Mouse (Mus musculus) forebrain, embryonic 14.5 days (tissue): Measurements from ENCODE around the gene Kifc1. TPM values are rescaled to one million over a fixed set of nuclear protein-coding genes. Genes with fewer than 3 reads are reported as not detected.
"Not testable (repeated sequence)": the region's sequence is repeated elsewhere in the genome, so short reads cannot be mapped to it uniquely, and the experiment has no call there.

Experiments
- ATAC-seq: fragments of 200-750 bp; cut with Nextera tagmentation; 2 replicates; pipeline ENCODE4 v1.8.0; 2017; ENCODE audit warnings: mild to moderate bottlenecking, moderate library complexity
- DNase-seq: peaks from one replicate; pipeline ENCODE4 v3.0.0-alpha.2; 2015; ENCODE audit warnings: low spot score
- H3K27ac ChIP-seq: fragments of 300-500 bp; sonication (generic); 2 replicates; pipeline ENCODE4 v1.5.1; 2014; ENCODE audit warnings: low read depth, mild to moderate bottlenecking, control low read depth, low read length, moderate library complexity
- H3K27me3 ChIP-seq: fragments of 300-500 bp; sonication (generic); replicated peaks from 2 replicates; pipeline ENCODE4 v1.6.1; 2014; ENCODE audit warnings: low read length, control low read depth, mixed read lengths; ENCODE audit not compliant: control insufficient read depth, insufficient read depth
- H3K36me3 ChIP-seq: fragments of 300-500 bp; sonication (generic); 2 replicates; pipeline ENCODE4 v1.6.1; 2014; ENCODE audit warnings: low read length, control low read depth; ENCODE audit not compliant: control insufficient read depth, insufficient read depth
- H3K4me1 ChIP-seq: fragments of 300-500 bp; sonication (generic); 2 replicates; pipeline ENCODE4 v1.6.1; 2014; ENCODE audit warnings: antibody characterized with exemption, low read length, control low read depth; ENCODE audit not compliant: control insufficient read depth, insufficient read depth
- H3K4me2 ChIP-seq: fragments of 300-500 bp; sonication (generic); 2 replicates; pipeline ENCODE4 v1.6.1; 2014; ENCODE audit warnings: mild to moderate bottlenecking, control low read depth, low read length
- H3K4me3 ChIP-seq: fragments of 300-500 bp; sonication (generic); 2 replicates; pipeline ENCODE4 v1.5.1; 2014; ENCODE audit warnings: low read depth, low read length, control low read depth
- H3K9ac ChIP-seq: fragments of 300-500 bp; sonication (generic); 2 replicates; pipeline ENCODE4 v1.6.1; 2014; ENCODE audit warnings: mild to moderate bottlenecking, low read length, control low read depth, moderate library complexity
- H3K9me3 ChIP-seq: fragments of 300-500 bp; sonication (generic); replicated peaks from 2 replicates; pipeline ENCODE4 v1.6.1; 2016; ENCODE audit warnings: low read length, control low read depth, mixed read lengths; ENCODE audit not compliant: control insufficient read depth
- WGBS: fragments of 180-500 bp; shearing (Covaris S2); extraction: QIAGEN DNeasy Blood & Tissue Kit; methylation state at CpG from one replicate; pipeline ENCODE4 v1.1.7; 2014; 5-methylcytosine and 5-hydroxymethylcytosine counted together
- polyA plus RNA-seq: library from polyadenylated mRNA; unstranded; fragments of >200 nt; fragmentation: Nextera tagmentation; extraction: Ambion mirVana; gene quantifications from 2 replicates; pipeline ENCODE4 v1.2.1, GENCODE M21; 2014

Gene Kifc1
- polyA plus RNA-seq, 1 experiment from 2014 or later = 4.6 TPM

DNA sequence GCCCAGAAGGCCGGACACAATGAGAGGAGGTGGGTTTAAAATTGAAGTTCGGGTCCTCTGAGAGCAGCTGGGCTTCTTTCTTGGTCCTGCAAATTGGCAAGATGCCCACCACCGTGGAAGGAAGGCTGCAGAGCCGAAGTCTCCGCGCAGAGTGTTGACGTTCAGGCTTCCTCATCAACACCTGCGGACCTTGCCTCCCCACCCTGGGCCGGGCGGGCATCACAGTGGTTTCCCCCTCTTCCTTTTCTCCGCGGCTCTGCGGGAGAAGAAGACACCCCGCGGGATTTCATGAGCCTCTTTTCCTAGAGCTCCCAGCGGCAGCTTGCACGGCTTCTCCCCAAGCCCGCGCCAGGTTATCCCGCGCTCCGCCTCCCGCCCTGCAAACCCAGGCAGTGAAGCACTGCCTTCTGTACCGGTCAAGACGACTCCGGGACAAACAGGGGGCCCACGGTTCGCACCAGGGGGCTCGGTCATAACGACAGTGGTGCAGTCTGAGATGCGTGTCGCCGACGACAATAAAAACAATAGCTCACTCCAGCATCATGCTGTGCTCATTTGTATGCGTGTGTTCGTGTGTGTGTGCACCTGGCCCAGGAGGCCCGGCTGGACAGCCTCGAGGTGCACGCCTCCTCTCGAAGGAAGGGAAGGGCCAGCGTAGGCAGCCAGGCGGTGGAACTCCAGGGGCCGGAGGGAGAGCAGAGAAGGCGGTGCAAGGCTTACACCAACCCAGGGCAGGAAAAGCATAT lies 18.0 kb upstream of the Kifc1 start:
- DNase-seq (peak; percentile 66), ATAC-seq (peak; percentile 0; the same call in 1 of the 2 replicates)
- H3K9me3 ChIP-seq = no peaks in the 10 kb centered on the region
- under 1% methylated on average over 44 of the region's 44 CpGs for WGBS
- H3K4me2 ChIP-seq = peak overlapping the region; percentile 93
- H3K36me3 ChIP-seq = peaks cover 24% of the 10 kb centered on the region
- H3K4me1 ChIP-seq = peaks cover 11% of the 10 kb centered on the region
- H3K4me3 ChIP-seq = peak overlapping the region; percentile 94
- peak overlapping the region; percentile 86 for H3K27ac ChIP-seq
- H3K9ac ChIP-seq = peak overlapping the region; percentile 75
- H3K27me3 ChIP-seq = no peaks in the 10 kb centered on the region

DNA sequence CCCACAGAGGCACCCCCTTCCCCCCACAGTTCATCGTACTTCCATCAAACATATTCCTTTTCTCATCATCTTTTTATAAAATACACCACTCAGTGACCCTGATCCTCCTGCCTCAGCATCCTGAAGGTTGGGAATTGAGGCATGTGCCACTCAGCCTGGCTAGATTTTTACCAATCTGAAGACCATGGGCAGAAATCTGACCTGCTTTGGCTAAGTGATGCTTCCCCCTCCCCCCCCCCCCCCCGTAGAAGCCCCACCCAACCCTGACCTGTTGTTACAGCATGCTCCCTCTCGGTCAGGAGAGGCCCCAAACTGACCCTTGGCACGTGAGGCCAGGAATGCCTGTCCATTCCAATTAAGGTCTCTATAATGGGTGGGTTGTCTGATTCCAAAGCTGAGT lies 14.4 kb upstream of the Kifc1 start, which contains the start of gene Platr17:
TSS of gene Platr17 (plus strand) at position 301 of the 400 bp plus-strand sequence.
- not testable (repeated sequence) for H3K9ac ChIP-seq, H3K36me3 ChIP-seq, H3K9me3 ChIP-seq, H3K4me3 ChIP-seq, H3K27me3 ChIP-seq, H3K27ac ChIP-seq, H3K4me2 ChIP-seq, ATAC-seq, DNase-seq, H3K4me1 ChIP-seq
- WGBS = 47% methylated on average over 3 of the region's 4 CpGs

DNA sequence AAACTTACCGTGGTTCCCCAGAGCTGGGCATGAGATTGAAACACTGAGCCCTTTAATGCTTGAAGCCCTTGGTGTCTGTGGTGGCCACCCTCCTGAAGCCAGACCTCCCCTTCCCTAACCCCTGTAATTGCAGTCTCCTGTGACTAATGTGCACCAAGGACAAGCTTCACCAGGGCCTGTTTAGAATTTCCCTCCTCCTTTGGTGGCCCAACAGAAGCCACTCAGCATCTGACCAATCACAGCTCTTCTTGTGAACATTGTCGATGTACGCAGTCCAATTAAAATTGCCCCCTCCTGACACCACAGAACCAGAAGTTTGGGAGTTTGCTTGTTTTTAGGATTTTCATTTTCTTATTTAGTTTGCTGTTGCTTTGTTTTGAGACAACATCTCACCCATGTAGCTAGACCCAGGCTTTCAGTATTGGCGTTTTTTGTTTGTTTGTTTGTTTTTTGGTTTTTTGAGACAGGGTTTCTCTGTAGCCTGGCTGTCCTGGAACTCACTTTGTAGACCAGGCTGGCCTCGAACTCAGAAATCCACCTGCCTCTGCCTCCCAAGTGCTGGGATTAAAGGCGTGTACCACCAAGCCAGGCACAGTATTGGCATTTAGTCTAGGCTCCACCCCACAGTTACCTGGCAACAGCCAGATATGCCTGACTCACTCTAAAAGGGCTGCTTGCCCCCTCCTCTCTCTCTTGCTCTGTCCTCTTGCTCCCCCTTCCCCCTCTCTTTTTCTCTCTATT lies 13.6 kb upstream of the Kifc1 start:
- not testable (repeated sequence) for H3K4me1 ChIP-seq, H3K27ac ChIP-seq, ATAC-seq, H3K4me2 ChIP-seq, H3K4me3 ChIP-seq, DNase-seq, H3K9ac ChIP-seq, H3K27me3 ChIP-seq, H3K9me3 ChIP-seq, H3K36me3 ChIP-seq
- 75% methylated on average over 6 of the region's 6 CpGs for WGBS

DNA sequence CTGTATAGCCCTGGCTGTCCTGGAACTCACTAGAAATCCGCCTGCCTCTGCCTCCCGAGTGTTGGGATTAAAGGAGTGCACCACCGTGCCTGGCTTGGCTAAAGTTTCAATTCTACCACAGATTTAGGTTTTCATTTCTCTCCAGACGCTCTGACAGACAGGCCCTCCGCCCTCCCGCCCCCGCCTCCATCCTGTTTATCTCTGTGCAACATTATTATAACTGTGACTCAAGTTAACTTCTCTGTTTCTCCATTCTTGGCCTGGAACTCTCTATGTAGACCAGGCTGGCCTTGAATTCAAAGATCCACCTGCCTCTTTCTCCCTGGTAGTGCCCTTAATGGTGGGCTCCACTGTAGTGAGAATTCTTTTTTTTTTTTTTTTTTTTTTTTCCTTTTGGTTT lies 12.0 kb upstream of the Kifc1 start:
- WGBS = 88% methylated on average over 7 of the region's 7 CpGs

DNA sequence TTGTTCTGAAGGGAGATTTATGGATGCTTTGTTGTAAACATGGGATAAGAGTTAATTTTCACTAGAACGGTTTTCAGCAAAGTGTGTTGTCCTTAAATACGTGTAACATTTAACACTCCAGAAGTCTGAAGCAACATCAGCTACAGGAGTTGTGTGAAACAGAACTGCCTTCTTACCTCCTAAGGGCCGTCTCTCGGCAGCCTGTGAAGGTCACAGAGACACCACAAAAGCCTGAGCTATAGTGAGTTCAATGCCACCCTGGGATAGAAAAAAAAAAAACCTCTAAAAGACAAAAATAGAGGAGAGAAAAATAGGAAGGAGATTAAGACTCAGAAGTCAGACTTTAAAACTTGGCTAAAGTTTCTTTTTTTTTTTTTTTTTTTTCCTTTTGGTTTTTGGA lies 11.6 kb upstream of the Kifc1 start:
- WGBS = 78% methylated on average over 4 of the region's 4 CpGs

More for the DNA sequence above, 12.0 kb upstream of the Kifc1 start:
- no peaks in the 10 kb centered on the region for H3K27me3 ChIP-seq
- H3K4me3 ChIP-seq = no peak overlapping the region
- no peaks in the 10 kb centered on the region for H3K36me3 ChIP-seq
- H3K9me3 ChIP-seq = no peaks in the 10 kb centered on the region
- H3K4me1 ChIP-seq = no peaks in the 10 kb centered on the region
- no peak overlapping the region for H3K9ac ChIP-seq
- H3K27ac ChIP-seq = no peak overlapping the region
- ATAC-seq (no peak), DNase-seq (no peak)
- no peak overlapping the region for H3K4me2 ChIP-seq

DNA sequence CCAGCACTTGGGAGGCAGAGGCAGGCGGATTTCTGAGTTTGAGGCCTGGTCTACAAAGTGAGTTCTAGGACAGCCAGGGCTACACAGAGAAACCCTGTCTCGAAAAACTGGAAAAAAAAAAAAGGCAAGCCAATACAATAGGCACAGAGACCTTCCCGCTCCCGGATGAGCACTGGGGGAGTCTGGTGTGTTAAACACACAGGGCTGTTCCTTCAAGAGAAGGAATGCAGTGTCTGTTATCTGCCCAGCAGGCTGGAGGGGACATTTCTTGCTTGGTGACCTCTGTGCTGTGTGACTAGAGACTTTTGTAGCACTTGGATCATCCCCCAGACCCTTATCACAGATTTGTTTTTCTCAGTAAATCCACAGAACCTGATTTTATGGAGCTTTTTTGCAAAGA lies 11.2 kb upstream of the Kifc1 start:
- H3K4me3 ChIP-seq = no peak overlapping the region
- H3K27ac ChIP-seq = no peak overlapping the region
- 82% methylated on average over 4 of the region's 4 CpGs for WGBS
- no peak for ATAC-seq
- H3K36me3 ChIP-seq = no peaks in the 10 kb centered on the region
- H3K27me3 ChIP-seq = no peaks in the 10 kb centered on the region
- DNase-seq = no peak
- H3K9me3 ChIP-seq = no peaks in the 10 kb centered on the region
- H3K4me1 ChIP-seq = no peaks in the 10 kb centered on the region
- H3K4me2 ChIP-seq = no peak overlapping the region
- H3K9ac ChIP-seq = no peak overlapping the region

More for the DNA sequence above, 11.6 kb upstream of the Kifc1 start:
- H3K4me2 ChIP-seq = no peak overlapping the region
- H3K4me1 ChIP-seq = no peaks in the 10 kb centered on the region
- no peak overlapping the region for H3K27ac ChIP-seq
- H3K36me3 ChIP-seq = no peaks in the 10 kb centered on the region
- no peak for DNase-seq
- no peak for ATAC-seq
- no peak overlapping the region for H3K9ac ChIP-seq
- no peak overlapping the region for H3K4me3 ChIP-seq
- no peaks in the 10 kb centered on the region for H3K27me3 ChIP-seq
- H3K9me3 ChIP-seq = no peaks in the 10 kb centered on the region

DNA sequence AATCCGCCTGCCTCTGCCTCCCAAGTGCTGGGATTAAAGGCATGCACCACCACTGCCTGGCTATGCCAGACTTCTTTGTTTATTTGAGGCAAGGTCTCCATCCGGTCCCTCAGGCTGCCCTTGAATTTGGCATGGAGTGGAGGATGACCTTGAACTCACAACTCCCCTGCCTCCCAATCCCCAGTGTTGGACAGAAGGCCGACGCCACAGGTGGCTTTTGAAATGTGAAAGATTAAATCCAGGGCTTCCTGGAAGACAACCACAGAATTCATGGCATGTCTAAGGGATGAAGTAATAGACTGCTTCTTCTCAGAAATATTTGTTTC lies 10.5 kb upstream of the Kifc1 start:
- H3K36me3 ChIP-seq = no peaks in the 10 kb centered on the region
- no peak for ATAC-seq
- H3K4me1 ChIP-seq = no peaks in the 10 kb centered on the region
- no peaks in the 10 kb centered on the region for H3K9me3 ChIP-seq
- H3K4me2 ChIP-seq = no peak overlapping the region
- no peak overlapping the region for H3K27ac ChIP-seq
- H3K9ac ChIP-seq = no peak overlapping the region
- no peak overlapping the region for H3K4me3 ChIP-seq
- H3K27me3 ChIP-seq = no peaks in the 10 kb centered on the region
- 90% methylated on average over 4 of the region's 4 CpGs for WGBS
- DNase-seq = no peak

DNA sequence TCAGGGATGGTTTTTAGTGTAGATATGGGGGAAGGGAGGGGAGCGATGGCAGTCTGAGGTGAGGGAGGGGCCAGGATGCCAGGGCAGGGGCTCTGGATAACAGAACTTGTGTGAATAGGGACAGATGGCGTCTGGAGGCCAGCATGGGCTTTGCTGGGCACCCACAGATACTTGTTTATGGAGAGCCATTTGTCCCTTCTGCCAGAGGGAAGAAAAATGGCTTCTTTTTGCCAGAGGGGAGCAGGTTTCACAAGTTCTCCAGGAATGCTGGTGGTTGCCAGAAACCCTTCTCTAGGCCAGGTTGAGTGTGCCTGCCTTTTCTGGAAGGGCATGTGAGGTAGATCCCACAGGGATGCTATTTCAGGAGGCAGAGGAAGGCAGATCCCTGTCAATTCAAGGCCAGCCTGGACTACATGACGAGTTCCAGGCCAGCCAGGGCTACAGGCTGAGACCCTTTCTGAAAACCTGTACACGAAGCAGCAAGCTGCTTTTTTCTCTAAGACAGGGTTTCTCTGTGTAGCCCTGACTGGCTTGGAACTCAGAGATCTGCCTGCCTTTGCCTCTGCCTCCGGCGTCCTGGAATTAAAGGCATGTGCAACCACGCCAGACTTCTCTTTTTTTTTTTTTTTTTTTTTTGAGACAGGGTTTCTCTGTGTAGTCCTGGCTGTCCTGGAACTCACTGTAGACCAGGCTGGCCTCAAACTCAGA lies 10.0 kb upstream of the Kifc1 start:
- Histone ChIP-seq H3K4me1 (no peaks in the 10 kb centered on the region), H3K9ac (no peak overlapping the region), H3K9me3 (no peaks in the 10 kb centered on the region), H3K4me2 (no peak overlapping the region), H3K27me3 (no peaks in the 10 kb centered on the region), H3K27ac (no peak overlapping the region), H3K36me3 (no peaks in the 10 kb centered on the region), H3K4me3 (no peak overlapping the region)
- no peak for DNase-seq
- WGBS = 74% methylated on average over 7 of the region's 7 CpGs
- no peak for ATAC-seq
